Mouse (Mus musculus) intestine, postnatal 0 days (tissue): ENCODE results near the gene Arl16. TPM values are rescaled to one million over a fixed set of nuclear protein-coding genes. Genes with fewer than 3 reads are reported as not detected.
A peak's percentile ranks its signal among the peaks of the same experiment; 100 is the strongest.

Source experiments
- ATAC-seq: fragments of 200-750 bp; cut with Nextera tagmentation; 2 replicates; pipeline ENCODE4 v1.8.0; 2017; ENCODE audit warnings: mild to moderate bottlenecking, moderate TSS enrichment, moderate library complexity
- H3K27ac ChIP-seq: fragments of 300-500 bp; sonication (generic); 2 replicates; pipeline ENCODE4 v1.5.1; 2014; ENCODE audit warnings: mild to moderate bottlenecking, low read depth, low read length, moderate library complexity
- H3K27me3 ChIP-seq: fragments of 300-500 bp; sonication (generic); replicated peaks from 2 replicates; pipeline ENCODE4 v1.6.1; 2014; ENCODE audit warnings: low read length, mixed read lengths; ENCODE audit not compliant: control insufficient read depth, insufficient read depth
- H3K36me3 ChIP-seq: fragments of 300-500 bp; sonication (generic); 2 replicates; pipeline ENCODE4 v1.6.1; 2014; ENCODE audit warnings: mild to moderate bottlenecking, moderate library complexity; ENCODE audit not compliant: control insufficient read depth, insufficient read depth
- H3K4me1 ChIP-seq: fragments of 300-500 bp; sonication (generic); replicated peaks from 2 replicates; pipeline ENCODE4 v1.6.1; 2014; ENCODE audit warnings: antibody characterized with exemption, low read length, mixed read lengths; ENCODE audit not compliant: control insufficient read depth, insufficient read depth
- H3K4me2 ChIP-seq: fragments of 300-500 bp; sonication (generic); replicated peaks from 2 replicates; pipeline ENCODE4 v1.6.1; 2014; ENCODE audit warnings: low read depth, mild to moderate bottlenecking, moderate library complexity
- H3K4me3 ChIP-seq: fragments of 300-500 bp; sonication (generic); 2 replicates; pipeline ENCODE4 v1.5.1; 2014; ENCODE audit warnings: low read depth, low read length
- H3K9ac ChIP-seq: fragments of 300-500 bp; sonication (generic); 2 replicates; pipeline ENCODE4 v1.6.1; 2014; ENCODE audit warnings: mild to moderate bottlenecking, low read depth, low read length
- H3K9me3 ChIP-seq: fragments of 300-500 bp; sonication (generic); 2 replicates; pipeline ENCODE4 v1.6.1; 2016; ENCODE audit warnings: mixed run types; ENCODE audit not compliant: control insufficient read depth
- CTCF ChIP-seq: sonication (generic); IDR thresholded peaks from 2 replicates; pipeline ENCODE4 v1.5.1; 2016; ENCODE audit warnings: low read depth, mild to moderate bottlenecking, control low read depth, antibody characterized with exemption, moderate library complexity
- WGBS: fragments of 180-500 bp; shearing (Covaris S2); extraction: QIAGEN DNeasy Blood & Tissue Kit; methylation state at CpG from one replicate; pipeline ENCODE4 v1.1.7; 2014; 5-methylcytosine and 5-hydroxymethylcytosine counted together
- polyA plus RNA-seq: library from polyadenylated mRNA; unstranded; fragments of >200 nt; fragmentation: Nextera tagmentation; extraction: Ambion mirVana; gene quantifications from 2 replicates; pipeline ENCODE4 v1.2.1, GENCODE M21; 2015

Arl16 gene
- polyA plus RNA-seq, 1 experiment from 2014 or later, result 22.8 TPM

- no peaks in the 10 kb centered on the region for H3K9me3 ChIP-seq
- TF ChIP-seq CTCF, result no peak
- peak overlapping the region; percentile 91 for H3K4me2 ChIP-seq
- 20% methylated on average over 14 of the region's 14 CpGs for WGBS
- H3K4me3 ChIP-seq, result peak overlapping the region; percentile 88
- H3K36me3 ChIP-seq, result peaks cover 18% of the 10 kb centered on the region
- H3K27me3 ChIP-seq, result no peaks in the 10 kb centered on the region
- ATAC-seq, result 0 out of 2 replicates have a peak, but pooled peaks have one; percentile 2
- peak overlapping the region; percentile 83 for H3K9ac ChIP-seq
- H3K27ac ChIP-seq, result peak overlapping the region; percentile 78
- 0 out of 2 replicates have a peak, but pooled peaks cover 3% of the 10 kb centered on the region for H3K4me1 ChIP-seq
These were observed 10.0 kb downstream of the Arl16 start for GRCm38 (mm10) chr11:120457370-120457769.

- no peak overlapping the region for H3K4me2 ChIP-seq
These were observed 12.0 kb downstream of the Arl16 start for GRCm38 (mm10) chr11:120455413-120455812.

GRCm38 (mm10) chr11:120454965-120455364 lies 12.4 kb downstream of the Arl16 start:
- Histone ChIP-seq H3K36me3 (no peaks in the 10 kb centered on the region; the same call in 1 of the 2 replicates), H3K4me2 (no peak overlapping the region), H3K27me3 (no peaks in the 10 kb centered on the region), H3K27ac (no peak overlapping the region), H3K9me3 (no peaks in the 10 kb centered on the region), H3K9ac (no peak overlapping the region), H3K4me3 (no peak overlapping the region), H3K4me1 (0 out of 2 replicates have a peak, but pooled peaks cover 3% of the 10 kb centered on the region)
- WGBS, result 95% methylated on average over 4 of the region's 4 CpGs
- TF ChIP-seq CTCF, result no peak
- no peak for ATAC-seq

More at GRCm38 (mm10) chr11:120455413-120455812, 12.0 kb downstream of the Arl16 start:
- TF ChIP-seq CTCF, result no peak
- Histone ChIP-seq H3K27me3 (no peaks in the 10 kb centered on the region), H3K9me3 (no peaks in the 10 kb centered on the region), H3K4me3 (no peak overlapping the region), H3K36me3 (no peaks in the 10 kb centered on the region; the same call in 1 of the 2 replicates), H3K9ac (no peak overlapping the region), H3K4me1 (0 out of 2 replicates have a peak, but pooled peaks cover 3% of the 10 kb centered on the region), H3K27ac (no peak overlapping the region)
- WGBS, result 93% methylated on average over 7 of the region's 7 CpGs
- ATAC-seq, result no peak

GRCm38 (mm10) chr11:120453306-120453705 lies 14.1 kb downstream of the Arl16 start, which contains the start of gene Pde6g:
TSS of gene Pde6g (minus strand) at chr11:120453500.
- Histone ChIP-seq H3K4me3 (no peak within 1 kb of the TSS), H3K4me1 (no peaks in the 10 kb centered on the region), H3K9ac (no peak within 1 kb of the TSS), H3K27me3 (no peaks in the 10 kb centered on the region), H3K4me2 (no peak within 1 kb of the TSS), H3K9me3 (no peaks in the 10 kb centered on the region), H3K27ac (no peak within 1 kb of the TSS), H3K36me3 (no peaks in the 10 kb centered on the region; the same call in 1 of the 2 replicates)
- 82% methylated on average over 4 of the region's 4 CpGs for WGBS
- TF ChIP-seq CTCF, result no peak
- no peak for ATAC-seq

- Histone ChIP-seq H3K9ac (no peak overlapping the region), H3K27ac (no peak overlapping the region), H3K4me1 (no peaks in the 10 kb centered on the region), H3K4me3 (no peak overlapping the region), H3K4me2 (no peak overlapping the region), H3K9me3 (no peaks in the 10 kb centered on the region), H3K36me3 (no peaks in the 10 kb centered on the region; the same call in 1 of the 2 replicates), H3K27me3 (no peaks in the 10 kb centered on the region)
- no peak for ATAC-seq
- 70% methylated on average over 3 of the region's 3 CpGs for WGBS
- no peak for TF ChIP-seq CTCF
These were observed 15.2 kb downstream of the Arl16 start for GRCm38 (mm10) chr11:120452246-120452645.

GRCm38 (mm10) chr11:120447179-120447578 lies 20.2 kb downstream of the Arl16 start:
- Histone ChIP-seq H3K4me2 (no peak overlapping the region), H3K27ac (no peak overlapping the region), H3K9ac (no peak overlapping the region), H3K4me1 (no peaks in the 10 kb centered on the region), H3K27me3 (no peaks in the 10 kb centered on the region), H3K9me3 (no peaks in the 10 kb centered on the region), H3K4me3 (no peak overlapping the region), H3K36me3 (no peaks in the 10 kb centered on the region)
- no peak for ATAC-seq
- WGBS, result 77% methylated on average over 7 of the region's 7 CpGs
- no peak for TF ChIP-seq CTCF

GRCm38 (mm10) chr11:120445475-120445874 lies 21.9 kb downstream of the Arl16 start:
- no peaks in the 10 kb centered on the region for H3K4me1 ChIP-seq
- no peak for ATAC-seq
- WGBS, result 58% methylated on average over 3 of the region's 3 CpGs
- H3K27me3 ChIP-seq, result no peaks in the 10 kb centered on the region
- no peak overlapping the region for H3K4me2 ChIP-seq
- no peak for TF ChIP-seq CTCF
- no peaks in the 10 kb centered on the region for H3K9me3 ChIP-seq
- no peak overlapping the region for H3K9ac ChIP-seq
- H3K4me3 ChIP-seq, result no peak overlapping the region
- no peaks in the 10 kb centered on the region for H3K36me3 ChIP-seq
- H3K27ac ChIP-seq, result no peak overlapping the region
